Mouse (Mus musculus) MN1 (cell line): ENCODE measurements around the gene Wfdc9.
"Not testable (repeated sequence)": the region's sequence is repeated elsewhere in the genome, so short reads cannot be mapped to it uniquely, and the experiment has no call there.

Experiments used
- DNase-seq: peaks from one replicate; pipeline ENCODE4 v3.0.0-alpha.2; 2016; ENCODE audit warnings: low spot score

The Wfdc9 gene

DNA sequence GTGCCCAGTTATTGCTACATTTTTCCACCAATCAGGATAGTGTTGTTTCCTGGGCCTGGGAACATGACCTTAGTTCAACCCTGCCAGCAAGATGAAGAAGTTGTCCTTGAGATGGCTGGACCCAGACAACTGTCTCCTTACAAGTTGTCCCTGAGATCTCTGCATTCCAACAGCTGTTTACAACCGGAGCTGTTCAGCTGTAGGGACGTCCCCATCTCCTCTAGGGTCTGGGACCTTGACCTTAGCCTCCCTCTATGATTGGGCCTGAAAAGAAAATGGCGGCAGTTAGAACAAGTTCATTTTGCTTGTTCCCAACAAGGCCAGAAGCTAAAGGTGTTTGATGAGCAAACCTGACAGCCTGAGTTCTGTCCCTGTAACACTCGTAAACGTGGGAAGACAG lies 37.3 kb downstream of the Wfdc9 start:
- DNase-seq = no peak

DNA sequence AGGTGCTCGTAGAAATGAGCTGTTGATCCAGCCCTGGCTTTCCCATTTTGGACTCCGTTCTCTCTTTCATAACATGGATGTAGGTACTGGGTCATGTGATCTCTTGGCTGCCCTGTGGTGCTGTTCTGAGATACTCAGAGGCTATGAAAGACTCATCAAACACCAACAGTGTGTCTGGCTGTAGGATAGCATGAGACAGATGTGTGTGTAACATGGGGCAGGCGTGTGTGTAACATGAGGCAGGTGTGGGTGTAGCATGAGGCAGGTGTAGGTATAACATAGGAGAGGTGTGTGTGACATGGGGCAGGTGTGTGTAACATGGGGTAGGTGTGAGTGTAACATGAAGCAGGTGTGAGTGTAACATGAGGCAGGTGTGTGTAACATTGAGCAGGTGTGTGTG lies 41.0 kb downstream of the Wfdc9 start:
- no peak for DNase-seq

- not testable (repeated sequence) for DNase-seq
These were observed 42.9 kb downstream of the Wfdc9 start, which contains the start of the genes Wfdc6b and Wfdc8 for GRCm38 (mm10) chr2:164613471-164613870. Gene Wfdc6b (plus strand): TSS chr2:164613522. Gene Wfdc8 (minus strand): TSS chr2:164613626.

- DNase-seq = no peak
These were observed 47.6 kb downstream of the Wfdc9 start for GRCm38 (mm10) chr2:164608781-164609180.

DNA sequence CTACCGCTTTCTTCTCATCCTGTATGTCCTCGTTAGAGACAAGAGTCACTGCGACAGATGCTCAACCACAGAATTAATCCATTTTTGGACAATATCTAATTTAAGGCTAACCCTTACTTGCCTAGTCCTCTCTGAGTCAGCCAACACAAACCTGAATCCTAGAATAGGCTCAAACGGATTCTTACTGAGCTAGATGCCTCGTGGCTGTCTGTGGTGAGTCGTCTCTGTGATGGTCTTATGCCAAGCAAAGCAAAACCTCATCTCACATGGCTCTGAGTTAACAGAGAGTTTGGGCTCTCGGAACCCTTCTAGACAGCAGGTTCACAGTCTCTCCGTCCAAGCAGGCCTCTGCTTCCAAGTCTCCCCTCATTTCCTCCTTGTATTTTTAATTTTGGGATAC lies 52.0 kb downstream of the Wfdc9 start:
- DNase-seq = no peak

- no peak for DNase-seq
These were observed 52.9 kb downstream of the Wfdc9 start for GRCm38 (mm10) chr2:164603482-164603881.

DNA sequence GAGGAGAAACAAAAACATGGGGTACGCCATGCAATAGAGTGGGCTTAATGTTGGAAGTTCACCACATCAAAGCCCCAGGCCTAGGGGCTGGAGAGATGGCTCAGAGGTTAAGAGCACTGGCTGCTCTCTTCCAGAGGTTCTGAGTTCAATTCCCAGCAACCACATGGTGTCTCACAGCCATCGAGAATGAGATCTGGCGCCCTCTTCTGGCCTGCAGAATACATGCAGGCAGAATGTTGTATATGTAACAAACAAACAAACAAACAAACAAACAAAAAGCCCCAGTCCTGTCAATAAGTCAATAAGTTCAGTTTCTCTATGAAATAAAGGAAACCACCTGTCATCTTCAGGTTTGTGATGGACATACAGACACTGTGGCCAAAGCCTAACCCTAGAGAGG lies 56.2 kb downstream of the Wfdc9 start:
- no peak for DNase-seq
